Mouse (Mus musculus): ENCODE measurements around the gene 5830411N06Rik. TPM values are rescaled to one million over a fixed set of nuclear protein-coding genes. Genes with fewer than 3 reads are reported as not detected.

5830411N06Rik gene
- polyA plus RNA-seq (2012; rRNA removed): 0.11 TPM in 2 replicates

DNA sequence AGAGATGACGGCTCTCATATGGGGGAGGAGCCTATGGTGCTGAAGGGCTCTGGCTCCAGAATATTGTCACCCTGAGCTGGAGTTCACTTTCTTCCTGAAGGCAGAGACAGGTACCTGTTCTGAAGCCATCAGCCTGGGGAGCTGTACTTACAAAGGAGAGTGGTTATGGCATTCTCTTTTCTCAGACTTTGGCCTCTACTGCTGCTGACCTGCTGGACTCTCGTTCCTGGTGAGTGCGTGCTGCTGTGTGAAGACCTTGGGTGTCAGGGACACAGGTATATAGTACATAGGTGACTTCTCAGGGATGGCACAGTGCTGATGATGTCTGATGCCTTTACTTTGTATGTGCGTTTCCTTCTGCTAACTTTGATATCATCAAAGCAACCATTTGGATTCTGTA, at the start of gene 5830411N06Rik:
5830411N06Rik (plus strand) TSS at position 69 of the 400 bp plus-strand sequence.
- Histone ChIP-seq H3K27me3 (replicated peaks; ENCODE audit: control insufficient read depth, insufficient read depth, low read length) (no peaks in the 10 kb centered on the region), H3K27ac (ENCODE audit: insufficient read depth, low read depth, low read length) (no peak within 1 kb of the TSS), H3K36me3 (ENCODE audit: control insufficient read depth, insufficient read depth, low read length) (no peaks in the 10 kb centered on the region), H3K4me1 (ENCODE audit: control insufficient read depth, insufficient read depth, low read length) (no peaks in the 10 kb centered on the region), H3K4me3 (ENCODE audit: insufficient read depth, low read depth, low read length) (no peak within 1 kb of the TSS)
- peak; percentile 52 for DNase-seq
- TF ChIP-seq POLR2A (IDR thresholded peaks at IDR 0.05; ENCODE audit: low read depth, low read length) (no peak), CTCF (conservative IDR thresholded peaks at IDR 0.05; ENCODE audit: insufficient read depth, insufficient read length, low read depth, low read length) (no peak)
- 60% methylated on average over 4 of the region's 4 CpGs for WGBS

DNA sequence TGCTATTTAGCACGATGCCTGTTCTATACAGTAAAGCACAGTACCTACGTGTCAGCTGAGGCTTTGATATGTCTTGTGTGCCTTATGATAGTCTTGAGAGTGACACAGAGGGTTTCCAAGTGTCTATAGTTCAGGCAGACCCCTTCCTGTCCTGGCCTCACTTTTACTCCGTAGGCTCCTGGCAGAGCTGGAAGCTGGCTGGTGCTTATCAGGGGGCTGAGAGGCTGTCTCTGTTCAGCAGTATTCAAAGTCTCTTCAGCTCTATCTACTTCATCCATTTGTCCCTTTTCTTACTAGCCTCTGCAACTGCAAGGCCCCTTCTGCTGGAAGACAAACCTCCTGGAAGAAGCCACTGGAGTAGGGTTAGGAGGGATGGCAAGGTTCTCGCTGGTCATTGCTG, 46.0 kb upstream of the 5830411N06Rik start:
- Histone ChIP-seq H3K4me3 (ENCODE audit: insufficient read depth, low read depth, low read length) (no peak overlapping the region), H3K4me1 (ENCODE audit: control insufficient read depth, insufficient read depth, low read length) (no peaks in the 10 kb centered on the region), H3K27ac (ENCODE audit: insufficient read depth, low read depth, low read length) (no peak overlapping the region), H3K36me3 (ENCODE audit: control insufficient read depth, insufficient read depth, low read length) (no peaks in the 10 kb centered on the region), H3K27me3 (replicated peaks; ENCODE audit: control insufficient read depth, insufficient read depth, low read length) (no peaks in the 10 kb centered on the region)
- 87% methylated on average over 4 of the region's 4 CpGs for WGBS
- no peak for DNase-seq
- TF ChIP-seq POLR2A (IDR thresholded peaks at IDR 0.05; ENCODE audit: low read depth, low read length) (no peak), CTCF (conservative IDR thresholded peaks at IDR 0.05; ENCODE audit: insufficient read depth, insufficient read length, low read depth, low read length) (no peak)

DNA sequence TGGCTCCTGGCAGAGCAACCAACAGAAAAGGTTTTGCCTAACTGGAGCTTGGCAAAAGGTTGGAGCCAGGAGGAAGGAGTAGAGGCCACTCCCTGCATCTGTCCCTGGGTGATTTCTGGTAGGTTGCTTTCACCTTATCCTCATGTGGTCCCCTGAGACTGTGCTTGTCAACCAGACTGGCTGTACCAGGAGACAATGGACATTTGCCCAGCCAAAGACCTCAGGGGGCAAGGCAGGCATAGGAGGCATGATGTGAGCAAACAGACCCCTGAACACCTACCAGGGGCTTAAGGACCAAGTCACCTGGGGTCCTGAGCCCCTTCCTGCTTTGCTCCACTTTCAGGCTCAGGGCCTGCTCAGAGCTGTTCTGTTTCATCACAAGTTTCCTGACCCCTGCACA, 41.2 kb upstream of the 5830411N06Rik start, which contains the start of gene Olfr524:
Olfr524 (minus strand) TSS at position 101 of the 400 bp plus-strand sequence.
- DNase-seq: no peak
- H3K27me3 ChIP-seq (replicated peaks; ENCODE audit: control insufficient read depth, insufficient read depth, low read length): no peaks in the 10 kb centered on the region
- TF ChIP-seq CTCF (conservative IDR thresholded peaks at IDR 0.05; ENCODE audit: insufficient read depth, insufficient read length, low read depth, low read length) (no peak), POLR2A (IDR thresholded peaks at IDR 0.05; ENCODE audit: low read depth, low read length) (no peak)
- no peaks in the 10 kb centered on the region for H3K36me3 ChIP-seq (ENCODE audit: control insufficient read depth, insufficient read depth, low read length)
- H3K4me3 ChIP-seq (ENCODE audit: insufficient read depth, low read depth, low read length): no peak within 1 kb of the TSS
- no peak within 1 kb of the TSS for H3K27ac ChIP-seq (ENCODE audit: insufficient read depth, low read depth, low read length)
- H3K4me1 ChIP-seq (ENCODE audit: control insufficient read depth, insufficient read depth, low read length): no peaks in the 10 kb centered on the region

DNA sequence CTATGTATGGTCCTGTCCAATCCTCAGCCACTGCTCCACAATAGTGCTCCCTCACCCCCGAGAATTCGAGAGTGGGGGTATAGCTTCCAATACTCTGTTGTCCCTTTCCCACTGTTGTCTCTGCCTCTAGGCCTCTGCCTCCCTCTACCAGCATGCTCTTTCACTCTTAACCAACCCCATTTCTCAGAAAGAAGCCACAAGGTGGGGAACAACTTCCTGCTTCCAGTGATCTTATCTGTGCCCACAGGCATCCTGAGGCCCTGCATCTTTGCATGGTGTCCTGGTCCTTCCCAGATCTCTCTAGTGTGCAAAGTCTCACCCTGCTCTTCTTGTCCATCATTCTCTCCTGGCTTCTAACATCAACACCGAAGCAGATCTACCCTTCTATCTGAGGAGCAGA, 40.2 kb upstream of the 5830411N06Rik start:
- no peak for DNase-seq
- Histone ChIP-seq H3K27me3 (replicated peaks; ENCODE audit: control insufficient read depth, insufficient read depth, low read length) (no peaks in the 10 kb centered on the region), H3K36me3 (ENCODE audit: control insufficient read depth, insufficient read depth, low read length) (no peaks in the 10 kb centered on the region), H3K4me1 (ENCODE audit: control insufficient read depth, insufficient read depth, low read length) (no peaks in the 10 kb centered on the region), H3K27ac (ENCODE audit: insufficient read depth, low read depth, low read length) (no peak overlapping the region), H3K4me3 (ENCODE audit: insufficient read depth, low read depth, low read length) (no peak overlapping the region)
- WGBS: 81% methylated on average over 3 of the region's 3 CpGs
- TF ChIP-seq POLR2A (IDR thresholded peaks at IDR 0.05; ENCODE audit: low read depth, low read length) (no peak), CTCF (conservative IDR thresholded peaks at IDR 0.05; ENCODE audit: insufficient read depth, insufficient read length, low read depth, low read length) (no peak)

DNA sequence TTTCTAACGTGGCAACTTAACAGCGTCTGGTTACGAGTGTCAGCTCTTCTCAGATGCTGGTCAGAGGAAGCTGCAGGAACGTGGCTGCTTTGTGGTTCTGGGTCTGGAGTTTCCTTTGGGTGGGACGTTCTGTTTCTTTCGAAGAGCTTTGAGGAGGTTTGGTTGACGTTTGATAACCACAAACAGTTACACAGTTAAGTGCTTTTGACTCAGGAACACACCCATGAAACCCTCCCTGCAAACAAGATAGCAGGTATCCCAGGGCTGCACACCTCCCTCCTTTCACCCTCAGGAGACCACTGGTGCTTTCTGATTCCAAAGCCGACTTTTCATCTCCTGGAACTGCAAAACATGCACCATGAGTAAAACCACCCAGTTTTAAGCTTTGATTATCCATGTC, 38.9 kb upstream of the 5830411N06Rik start:
- Histone ChIP-seq H3K27ac (ENCODE audit: insufficient read depth, low read depth, low read length) (no peak overlapping the region), H3K4me3 (ENCODE audit: insufficient read depth, low read depth, low read length) (no peak overlapping the region), H3K36me3 (ENCODE audit: control insufficient read depth, insufficient read depth, low read length) (no peaks in the 10 kb centered on the region), H3K27me3 (replicated peaks; ENCODE audit: control insufficient read depth, insufficient read depth, low read length) (no peaks in the 10 kb centered on the region), H3K4me1 (ENCODE audit: control insufficient read depth, insufficient read depth, low read length) (no peaks in the 10 kb centered on the region)
- 73% methylated on average over 8 of the region's 8 CpGs for WGBS
- no peak for DNase-seq
- no peak for TF ChIP-seq CTCF (conservative IDR thresholded peaks at IDR 0.05; ENCODE audit: insufficient read depth, insufficient read length, low read depth, low read length)
- no peak for TF ChIP-seq POLR2A (IDR thresholded peaks at IDR 0.05; ENCODE audit: low read depth, low read length)

DNA sequence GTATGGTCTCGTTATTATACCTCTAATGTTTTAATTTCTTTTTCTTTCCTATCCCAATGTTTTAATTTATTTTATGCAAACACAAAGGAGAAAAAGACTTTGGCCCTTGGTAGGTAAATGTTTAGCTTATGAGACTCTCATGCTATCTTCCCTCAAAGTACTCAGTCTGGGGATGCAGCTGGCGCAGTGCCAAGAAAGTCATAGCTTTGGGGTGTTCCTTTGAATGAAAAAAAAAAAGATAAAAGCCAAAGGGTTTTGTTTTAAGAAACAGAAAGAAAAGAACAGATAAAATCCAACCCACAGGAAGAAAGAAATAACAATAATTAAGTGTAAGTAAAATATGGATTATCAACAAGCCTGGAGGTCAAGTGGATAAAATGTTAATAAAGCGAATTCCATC, 38.4 kb upstream of the 5830411N06Rik start:
- Histone ChIP-seq H3K4me1 (ENCODE audit: control insufficient read depth, insufficient read depth, low read length) (no peaks in the 10 kb centered on the region), H3K36me3 (ENCODE audit: control insufficient read depth, insufficient read depth, low read length) (no peaks in the 10 kb centered on the region), H3K27me3 (replicated peaks; ENCODE audit: control insufficient read depth, insufficient read depth, low read length) (no peaks in the 10 kb centered on the region), H3K4me3 (ENCODE audit: insufficient read depth, low read depth, low read length) (no peak overlapping the region), H3K27ac (ENCODE audit: insufficient read depth, low read depth, low read length) (no peak overlapping the region)
- TF ChIP-seq POLR2A (IDR thresholded peaks at IDR 0.05; ENCODE audit: low read depth, low read length) (no peak), CTCF (conservative IDR thresholded peaks at IDR 0.05; ENCODE audit: insufficient read depth, insufficient read length, low read depth, low read length) (no peak)
- DNase-seq: peak; percentile 39
- WGBS: 60% methylated on average over 3 of the region's 3 CpGs

DNA sequence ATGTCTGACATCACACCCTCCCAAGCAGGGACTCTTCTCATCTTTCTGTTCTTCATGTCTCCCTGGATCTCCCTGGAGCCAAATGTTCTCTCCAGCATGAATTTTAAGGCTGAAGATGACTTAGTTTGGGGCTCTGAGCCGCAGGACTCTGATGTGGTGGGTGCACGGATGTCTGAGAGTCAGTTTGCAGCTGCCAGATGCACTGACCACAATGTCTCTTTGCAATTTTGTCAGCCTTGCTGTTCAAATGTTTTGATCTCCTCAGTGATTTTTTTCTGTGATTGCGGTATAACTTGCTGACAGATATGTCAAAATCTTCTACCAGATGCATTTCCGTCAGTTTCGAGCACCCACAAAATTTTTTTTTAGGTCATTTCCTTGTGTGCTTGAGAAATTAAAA, 33.2 kb upstream of the 5830411N06Rik start:
- no peak overlapping the region for H3K4me3 ChIP-seq (ENCODE audit: insufficient read depth, low read depth, low read length)
- no peaks in the 10 kb centered on the region for H3K27me3 ChIP-seq (replicated peaks; ENCODE audit: control insufficient read depth, insufficient read depth, low read length)
- TF ChIP-seq POLR2A (IDR thresholded peaks at IDR 0.05; ENCODE audit: low read depth, low read length) (no peak), CTCF (conservative IDR thresholded peaks at IDR 0.05; ENCODE audit: insufficient read depth, insufficient read length, low read depth, low read length) (no peak)
- no peak overlapping the region for H3K27ac ChIP-seq (ENCODE audit: insufficient read depth, low read depth, low read length)
- H3K4me1 ChIP-seq (ENCODE audit: control insufficient read depth, insufficient read depth, low read length): no peaks in the 10 kb centered on the region
- 78% methylated on average over 5 of the region's 5 CpGs for WGBS
- DNase-seq: no peak
- H3K36me3 ChIP-seq (ENCODE audit: control insufficient read depth, insufficient read depth, low read length): no peaks in the 10 kb centered on the region

Data from kidney, adult 2 months (tissue).